Comparison of ENCODE assay signal across 30 mouse cellular contexts in genomic region chr9:70578123-70578522, GRCm38 (mm10).
"Had no signal": no experiment of that assay in that cellular context is flagged by ENCODE, and none has a peak within 500 bp of the region (broad histone marks: within the 10 kb centered on the region; RNA-seq: fewer than 3 reads in every experiment).

No protein-coding gene starts in this region.

- DNase-seq: left cerebral cortex, postnatal 4 days; liver; liver, embryonic 13.5 days; liver, postnatal 0 days; lung, adult 18-20 months; lung, adult 2 months; lung, embryonic 14.5 days; lung, postnatal 10 days; lung, postnatal 14 days; lung, postnatal 36 days; lung, postnatal 4 days; midbrain, embryonic 14.5 days had no signal

- H3K9ac ChIP-seq: limb, embryonic 12.5 days; limb, embryonic 13.5 days; limb, embryonic 15.5 days; liver, embryonic 12.5 days; liver, embryonic 13.5 days; liver, embryonic 14.5 days; liver, embryonic 15.5 days; liver, postnatal 0 days; lung, embryonic 14.5 days; lung, embryonic 15.5 days; midbrain, embryonic 12.5 days; midbrain, embryonic 13.5 days; midbrain, embryonic 15.5 days had no signal

- H3K27ac ChIP-seq: left cerebral cortex, adult 2 months; limb, embryonic 10.5 days; limb, embryonic 12.5 days; limb, embryonic 13.5 days; limb, embryonic 15.5 days; liver, embryonic 12.5 days; liver, embryonic 13.5 days; liver, embryonic 14.5 days; liver, embryonic 15.5 days; lung, embryonic 15.5 days; macrophage; midbrain, embryonic 10.5 days; midbrain, embryonic 12.5 days; midbrain, embryonic 13.5 days; midbrain, embryonic 15.5 days had no signal

- H3K9me3 ChIP-seq: limb, embryonic 10.5 days; limb, embryonic 12.5 days; limb, embryonic 13.5 days; limb, embryonic 15.5 days; liver, embryonic 12.5 days; liver, embryonic 13.5 days; liver, embryonic 15.5 days; lung, embryonic 15.5 days; megakaryocyte, embryonic 14.5 days; midbrain, embryonic 10.5 days; midbrain, embryonic 12.5 days; midbrain, embryonic 13.5 days; midbrain, embryonic 15.5 days had no signal

- ATAC-seq: liver, embryonic 12.5 days; liver, postnatal 0 days; lung, postnatal 0 days; midbrain, embryonic 13.5 days; midbrain, embryonic 15.5 days had no signal

- H3K27me3 ChIP-seq: limb, embryonic 12.5 days; limb, embryonic 13.5 days; limb, embryonic 15.5 days; liver, embryonic 12.5 days; liver, embryonic 13.5 days; liver, embryonic 15.5 days; lung, embryonic 15.5 days; megakaryocyte, embryonic 14.5 days; midbrain, embryonic 12.5 days; midbrain, embryonic 13.5 days; midbrain, embryonic 15.5 days had no signal

- H3K4me3 ChIP-seq: left cerebral cortex, adult 2 months; limb, embryonic 10.5 days; limb, embryonic 12.5 days; limb, embryonic 13.5 days; limb, embryonic 15.5 days; liver, embryonic 12.5 days; liver, embryonic 13.5 days; liver, embryonic 15.5 days; lung, embryonic 15.5 days; megakaryocyte, embryonic 14.5 days; midbrain, embryonic 10.5 days; midbrain, embryonic 12.5 days; midbrain, embryonic 13.5 days; midbrain, embryonic 15.5 days; myocyte had no signal

- H3K4me2 ChIP-seq: limb, embryonic 12.5 days; limb, embryonic 13.5 days; limb, embryonic 15.5 days; liver, embryonic 11.5 days; liver, embryonic 12.5 days; liver, embryonic 13.5 days; liver, embryonic 15.5 days; lung, embryonic 14.5 days; lung, embryonic 15.5 days; midbrain, embryonic 12.5 days; midbrain, embryonic 13.5 days; midbrain, embryonic 15.5 days had no signal

- H3K4me1 ChIP-seq: limb, embryonic 10.5 days; limb, embryonic 12.5 days; limb, embryonic 13.5 days; limb, embryonic 15.5 days; liver, embryonic 12.5 days; liver, embryonic 13.5 days; liver, embryonic 15.5 days; lung, embryonic 15.5 days; midbrain, embryonic 10.5 days; midbrain, embryonic 12.5 days; midbrain, embryonic 13.5 days; midbrain, embryonic 15.5 days had no signal
